Mouse (Mus musculus): ENCODE measurements around the gene Sec31b.

- TF ChIP-seq EP300 (IDR thresholded peaks at IDR 0.05; ENCODE audit: low read depth) (no peak), CTCF (IDR thresholded peaks at IDR 0.05; ENCODE audit: low read depth) (no peak)
Measured at GRCm38 (mm10) chr19:44498936-44499335, 46.7 kb downstream of the Sec31b start.
